Mouse (Mus musculus) CH12.LX (cell line): Measurements from ENCODE around the gene Recql. TPM values are rescaled to one million over a fixed set of nuclear protein-coding genes. Genes with fewer than 3 reads are reported as not detected.

Source experiments
- DNase-seq: peaks from one replicate; pipeline ENCODE4 v3.0.0-alpha.2; 2013; ENCODE audit errors: extremely low read depth
- H3K27ac ChIP-seq: 2 replicates; pipeline ENCODE4 v1.5.1; 2012; ENCODE audit warnings: low read depth, mild to moderate bottlenecking, control low read depth, moderate library complexity; ENCODE audit not compliant: insufficient read depth
- H3K27me3 ChIP-seq: replicated peaks from 2 replicates; pipeline ENCODE3; 2012; ENCODE audit warnings: inconsistent platforms
- H3K36me3 ChIP-seq, 2 experiments: replicated peaks in 1 of 2; 2 replicates each; pipeline versions ENCODE3 to v1.6.1; 2012; ENCODE audit warnings: inconsistent platforms in 1 of 2, low read length in 1 of 2, mild to moderate bottlenecking in 1 of 2, mixed read lengths in 1 of 2, moderate library complexity in 1 of 2; ENCODE audit not compliant: control insufficient read depth in 1 of 2, insufficient read depth in 1 of 2
- H3K4me1 ChIP-seq, 2 experiments: 2 replicates each; pipeline ENCODE4 v1.6.1; 2012; ENCODE audit warnings: inconsistent platforms in 1 of 2, moderate library complexity in 1 of 2; ENCODE audit not compliant: insufficient read depth in 2 of 2, control insufficient read depth in 1 of 2
- H3K4me2 ChIP-seq: 2 replicates; pipeline ENCODE4 v1.6.1; 2012; ENCODE audit warnings: low read depth, mild to moderate bottlenecking, control low read depth; ENCODE audit not compliant: poor library complexity, insufficient read depth, severe bottlenecking
- H3K4me3 ChIP-seq, 3 experiments: fragments of 150-350 bp in 1 of 3; sonication (generic) in 1 of 3; replicated peaks in 1 of 3; 2 replicates each; pipeline versions ENCODE3 to v1.5.1; 2011 to 2012; ENCODE audit warnings: low read depth in 2 of 3, low read length in 2 of 3, mild to moderate bottlenecking in 2 of 3, moderate library complexity in 2 of 3, control low read depth in 1 of 3, improper control_type of control experiment in 1 of 3, inconsistent platforms in 1 of 3, mixed read lengths in 1 of 3; ENCODE audit not compliant: poor library complexity in 1 of 3
- H3K79me2 ChIP-seq: replicated peaks from 2 replicates; pipeline ENCODE4 v1.6.1; 2012; ENCODE audit warnings: mild to moderate bottlenecking, moderate library complexity; ENCODE audit not compliant: control insufficient read depth, poor library complexity, insufficient read depth, severe bottlenecking; ENCODE audit errors: extremely low read depth
- H3K9ac ChIP-seq: 2 replicates; pipeline ENCODE4 v1.6.1; 2012; ENCODE audit warnings: low read depth, mild to moderate bottlenecking, control low read depth, moderate library complexity; ENCODE audit not compliant: insufficient read depth
- H3K9me3 ChIP-seq: replicated peaks from 2 replicates; pipeline ENCODE3; 2012; ENCODE audit warnings: low read length, inconsistent platforms, mixed read lengths
- CHD2 ChIP-seq: IDR thresholded peaks from 2 replicates; pipeline ENCODE4 v1.6.1; 2011; ENCODE audit warnings: low read length, improper control_type of control experiment
- CTCF ChIP-seq, 2 experiments: IDR thresholded peaks in 1 of 2; conservative IDR thresholded peaks in 1 of 2; 2 replicates each; pipeline ENCODE4 v1.5.1; 2011 to 2012; ENCODE audit warnings: low read depth in 2 of 2, low read length in 2 of 2, improper control_type of control experiment in 1 of 2, inconsistent platforms in 1 of 2, mild to moderate bottlenecking in 1 of 2, moderate library complexity in 1 of 2
- ELF1 ChIP-seq: IDR thresholded peaks from 2 replicates; pipeline ENCODE4 v1.6.1; 2014; ENCODE audit warnings: low read depth, mild to moderate bottlenecking, inconsistent platforms, low read length, improper control_type of control experiment
- EP300 ChIP-seq: IDR thresholded peaks from 2 replicates; pipeline ENCODE4 v1.6.1; 2011; ENCODE audit warnings: low read length, improper control_type of control experiment
- ETS1 ChIP-seq: conservative IDR thresholded peaks from 2 replicates; pipeline ENCODE4 v1.6.1; 2012; ENCODE audit warnings: low read depth, mild to moderate bottlenecking, inconsistent platforms, low read length, improper control_type of control experiment, moderate library complexity
- KAT2A ChIP-seq: IDR thresholded peaks from 2 replicates; pipeline ENCODE4 v1.6.1; 2012; ENCODE audit warnings: low read length, improper control_type of control experiment, inconsistent platforms; ENCODE audit not compliant: insufficient replicate concordance
- MAZ ChIP-seq: IDR thresholded peaks from 2 replicates; pipeline ENCODE4 v1.6.1; 2012; ENCODE audit warnings: low read depth, mild to moderate bottlenecking, inconsistent platforms, low read length, improper control_type of control experiment, moderate library complexity
- MEF2A ChIP-seq: IDR thresholded peaks from 2 replicates; pipeline ENCODE4 v1.6.1; 2014; ENCODE audit warnings: low read depth, mild to moderate bottlenecking, inconsistent platforms, low read length, improper control_type of control experiment, borderline replicate concordance
- NELFE ChIP-seq: IDR thresholded peaks from 2 replicates; pipeline ENCODE4 v1.6.1; 2011; ENCODE audit warnings: low read depth, low read length, improper control_type of control experiment
- POLR2A ChIP-seq: IDR thresholded peaks from 2 replicates; pipeline ENCODE4 v1.6.1; 2011; ENCODE audit warnings: low read depth, mild to moderate bottlenecking, improper control_type of control experiment, low read length
- POLR2AphosphoS2 ChIP-seq: IDR thresholded peaks from 2 replicates; pipeline ENCODE4 v1.6.1; 2011; ENCODE audit warnings: low read depth, low read length, improper control_type of control experiment
- RAD21 ChIP-seq: IDR thresholded peaks from 2 replicates; pipeline ENCODE4 v1.6.1; 2011; ENCODE audit warnings: low read depth, mild to moderate bottlenecking, low read length, improper control_type of control experiment, moderate library complexity
- RCOR1 ChIP-seq: conservative IDR thresholded peaks from 2 replicates; pipeline ENCODE4 v1.6.1; 2012; ENCODE audit warnings: low read depth, mild to moderate bottlenecking, inconsistent platforms, low read length, improper control_type of control experiment
- SIN3A ChIP-seq: IDR thresholded peaks from 2 replicates; pipeline ENCODE4 v1.6.1; 2012; ENCODE audit warnings: low read length, improper control_type of control experiment, inconsistent platforms
- SMC3 ChIP-seq: IDR thresholded peaks from 2 replicates; pipeline ENCODE4 v1.6.1; 2011; ENCODE audit warnings: low read depth, low read length, improper control_type of control experiment
- TBP ChIP-seq: conservative IDR thresholded peaks from 2 replicates; pipeline ENCODE4 v1.6.1; 2011; ENCODE audit warnings: low read depth, low read length, improper control_type of control experiment
- UBTF ChIP-seq: IDR thresholded peaks from 2 replicates; pipeline ENCODE4 v1.6.1; 2012; ENCODE audit warnings: low read depth, mild to moderate bottlenecking, inconsistent platforms, low read length, improper control_type of control experiment, moderate library complexity
- USF1 ChIP-seq: IDR thresholded peaks from 2 replicates; pipeline ENCODE4 v1.6.1; 2014; ENCODE audit warnings: low read depth, mild to moderate bottlenecking, inconsistent platforms, low read length, improper control_type of control experiment
- USF2 ChIP-seq: conservative IDR thresholded peaks from 2 replicates; pipeline ENCODE4 v1.6.1; 2011; ENCODE audit warnings: low read depth, low read length, improper control_type of control experiment
- ZC3H11A ChIP-seq: IDR thresholded peaks from 2 replicates; pipeline ENCODE4 v1.6.1; 2012; ENCODE audit warnings: low read depth, mild to moderate bottlenecking, inconsistent platforms, low read length, improper control_type of control experiment
- ZKSCAN1 ChIP-seq: IDR thresholded peaks from 2 replicates; pipeline ENCODE4 v1.6.1; 2012; ENCODE audit warnings: low read depth, inconsistent platforms, low read length, improper control_type of control experiment, borderline replicate concordance
- ZMIZ1 ChIP-seq: IDR thresholded peaks from 2 replicates; pipeline ENCODE4 v1.6.1; 2012; ENCODE audit warnings: low read depth, mild to moderate bottlenecking, inconsistent platforms, low read length, improper control_type of control experiment
- dilution Hi-C: fragments of 300-500 bp; cut with MboI; formaldehyde crosslinking; loops from 2 replicates; pipeline ENCODE4 v1.14.3; 2020; ENCODE audit warnings: low sequenced_read_pairs; ENCODE audit not compliant: extremely low pct_unique_long_range_greater_than_20kb, extremely low pct_ligation_motif_present
- in situ Hi-C: fragments of 300-500 bp; cut with MboI; formaldehyde crosslinking; loops from 3 replicates; pipeline ENCODE4 v1.14.3; 2019; ENCODE audit warnings: low sequenced_read_pairs, low pct_ligation_motif_present, low pct_unique_long_range_greater_than_20kb, mixed read lengths
- polyA plus RNA-seq: library from polyadenylated mRNA; unstranded; fragments of >175 nt; gene quantifications from 2 replicates; pipeline ENCODE4 v1.2.1, GENCODE M21; 2012; ENCODE audit warnings: low read depth; ENCODE audit not compliant: insufficient read length
- total RNA-seq, 2 experiments: library from RNA; depleted of rRNA; stranded (reverse); fragments of 300-350 nt in 1 of 2; fragments of >200 nt in 1 of 2; gene quantifications; 2 replicates each; pipeline ENCODE4 v1.2.3; 2012 to 2014

Gene Recql
- total and polyA plus RNA-seq, 3 experiments: 24.9 to 45.4 (median 44.6) TPM

- Histone ChIP-seq H3K27me3 (no peaks in the 10 kb centered on the region), H3K4me1 (peaks cover 0 to 5% of the 10 kb centered on the region in 2 experiments; a peak in 1 of 4 replicates), H3K4me3 (no peak overlapping the region), H3K9me3 (no peaks in the 10 kb centered on the region), H3K36me3 (no peaks in the 10 kb centered on the region), H3K27ac (no peak overlapping the region), H3K9ac (no peak overlapping the region), H3K79me2 (no peaks in the 10 kb centered on the region), H3K4me2 (no peak overlapping the region)
- no peak for DNase-seq
- in situ Hi-C loops (no loop called here), dilution Hi-C loops (no loop called here)
- TF ChIP-seq MAZ: no peak
- no peak for TF ChIP-seq RCOR1
Measured at GRCm38 (mm10) chr6:142424976-142425375, 38.1 kb upstream of the Recql start.

GRCm38 (mm10) chr6:142414597-142414996, 27.7 kb upstream of the Recql start:
- Histone ChIP-seq H3K36me3 (no peaks in the 10 kb centered on the region), H3K27me3 (no peaks in the 10 kb centered on the region), H3K4me1 (no peaks in the 10 kb centered on the region), H3K4me3 (no peak overlapping the region), H3K4me2 (no peak overlapping the region), H3K9me3 (no peaks in the 10 kb centered on the region)
- dilution Hi-C loops: no loop called here
- no peak for TF ChIP-seq KAT2A
- TF ChIP-seq CTCF (conservative IDR thresholded peaks at IDR 0.05 in 1 of 2, IDR thresholded peaks at IDR 0.05 in 1 of 2; ENCODE audit: low read depth in 2 of 2, low read length in 2 of 2): no peak
- TF ChIP-seq POLR2A: no peak
- no peak for TF ChIP-seq ETS1
- TF ChIP-seq ZMIZ1: no peak
- TF ChIP-seq TBP: no peak
- no peak for TF ChIP-seq EP300
- no peak for TF ChIP-seq ZC3H11A
- TF ChIP-seq, all 38 proteins: peak for 0
- no peak overlapping the region for H3K9ac ChIP-seq
- DNase-seq: no peak
- in situ Hi-C loops: no loop called here
- H3K79me2 ChIP-seq: no peaks in the 10 kb centered on the region
- no peak overlapping the region for H3K27ac ChIP-seq

GRCm38 (mm10) chr6:142413845-142414244, 27.0 kb upstream of the Recql start:
- no peak for DNase-seq
- TF ChIP-seq CTCF (conservative IDR thresholded peaks at IDR 0.05 in 1 of 2, IDR thresholded peaks at IDR 0.05 in 1 of 2; ENCODE audit: low read depth in 2 of 2, low read length in 2 of 2) (no peak), POLR2AphosphoS2 (no peak), ZC3H11A (no peak), ZKSCAN1 (no peak), UBTF (no peak), KAT2A (no peak), SMC3 (no peak), SIN3A (no peak), EP300 (no peak), CHD2 (no peak), NELFE (no peak), ELF1 (no peak), MEF2A (no peak), USF2 (no peak), POLR2A (no peak), TBP (no peak), USF1 (no peak), RAD21 (no peak)
- H3K27ac ChIP-seq: no peak overlapping the region
- H3K9me3 ChIP-seq: no peaks in the 10 kb centered on the region
- no peak overlapping the region for H3K9ac ChIP-seq
- no peaks in the 10 kb centered on the region for H3K4me1 ChIP-seq
- no peaks in the 10 kb centered on the region for H3K27me3 ChIP-seq
- no peaks in the 10 kb centered on the region for H3K36me3 ChIP-seq
- no peak overlapping the region for H3K4me2 ChIP-seq
- in situ Hi-C loops (no loop called here), dilution Hi-C loops (no loop called here)
- no peaks in the 10 kb centered on the region for H3K79me2 ChIP-seq
- no peak overlapping the region for H3K4me3 ChIP-seq
